Mouse (Mus musculus): ENCODE data around the gene Keap1. TPM values are rescaled to one million over a fixed set of nuclear protein-coding genes. Genes with fewer than 3 reads are reported as not detected.
A peak's percentile ranks its signal among the peaks of the same experiment; 100 is the strongest.
"Not testable (repeated sequence)": the region's sequence is repeated elsewhere in the genome, so short reads cannot be mapped to it uniquely, and the experiment has no call there.

Keap1 gene
- 10 to 100 TPM; 47.9 to 50.8 TPM for total RNA-seq (2021)

- intact Hi-C loops (cut with DNase I), result no loop called here
- DNase-seq (ENCODE audit: extremely low spot score in 1 of 2, low spot score in 2 of 2), result peak in 1 of 2 experiments; percentile 88
These were observed at the start of gene Keap1 for GRCm38 (mm10) chr9:21238733-21239464. Keap1 (minus strand) TSS chr9:21239361.

- peak in 1 of 2 experiments; percentile 32 for DNase-seq (ENCODE audit: extremely low spot score in 1 of 2, low spot score in 2 of 2)
- intact Hi-C loops (cut with DNase I), result no loop called here
These were observed 49.5 kb upstream of the Keap1 start for GRCm38 (mm10) chr9:21288404-21289336.

DNA sequence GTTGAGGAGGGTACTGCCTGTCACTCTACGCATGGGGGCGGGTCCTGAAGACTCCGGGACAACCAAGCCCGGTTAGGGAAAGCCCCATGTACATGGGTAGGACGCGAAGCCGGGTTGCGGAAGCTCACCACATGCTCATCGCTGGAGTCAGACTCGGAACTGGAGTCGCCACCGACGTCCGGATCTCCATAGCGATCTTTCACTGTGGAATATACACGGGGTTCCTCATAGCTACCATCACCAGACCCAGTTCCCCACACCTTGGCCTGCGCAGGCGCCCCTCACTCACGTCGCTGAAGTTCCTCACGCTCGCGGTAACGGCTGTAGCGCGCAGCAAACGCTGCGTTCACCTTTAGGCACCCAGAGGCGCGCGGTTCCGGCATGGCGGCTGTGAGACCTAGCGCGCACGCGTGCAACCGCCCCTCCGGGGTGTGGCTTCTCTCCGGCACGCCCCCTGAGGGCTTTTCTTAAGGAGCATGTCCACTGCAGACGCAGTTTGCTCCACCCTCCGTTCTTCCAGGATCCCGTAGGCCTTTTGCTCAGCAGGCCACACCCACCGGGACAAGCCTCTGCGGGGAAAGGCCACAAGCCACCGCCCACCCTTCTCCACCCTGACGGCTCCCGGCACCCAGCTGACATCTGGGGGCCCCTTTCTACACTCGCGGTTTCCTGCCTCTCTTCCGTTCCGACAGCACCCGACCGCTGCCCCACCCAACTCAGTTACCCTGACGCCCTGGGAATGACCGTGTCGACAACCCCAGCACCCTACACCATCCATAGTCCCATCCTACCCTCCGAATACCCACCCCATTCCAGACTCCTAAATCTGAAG is 48.6 kb upstream of the Keap1 start, which contains the start of gene Kri1:
Gene Kri1, minus strand, starts transcription at position 399 of the 832 bp plus-strand sequence.
- DNase-seq (ENCODE audit: extremely low spot score in 1 of 2, low spot score in 2 of 2), result peak; percentile 96 to 99
- intact Hi-C loops (cut with DNase I), result no loop called here

DNA sequence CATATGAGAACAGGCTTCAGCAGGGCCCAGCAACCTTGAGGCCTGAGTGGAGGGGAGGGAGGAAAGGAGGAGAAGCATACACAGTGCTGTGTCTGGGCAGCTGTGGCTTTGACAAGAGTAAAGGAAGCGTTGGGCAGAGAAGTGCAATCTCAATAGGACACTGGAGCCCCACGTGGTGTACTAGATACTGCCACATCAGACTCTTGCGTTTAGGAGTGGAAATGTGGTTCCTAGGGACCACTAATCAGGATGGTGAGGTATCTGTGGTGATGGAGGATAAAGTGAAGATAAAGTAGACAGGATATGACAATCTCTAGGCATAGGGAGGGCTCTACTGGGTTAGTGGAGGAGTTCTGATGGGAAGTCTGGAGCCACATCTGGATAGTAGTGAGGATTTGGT is 47.6 kb upstream of the Keap1 start:
- no peak for DNase-seq (ENCODE audit: extremely low spot score in 1 of 2, low spot score in 2 of 2)
- intact Hi-C loops (cut with DNase I), result no loop called here

- no peak for DNase-seq (ENCODE audit: extremely low spot score in 1 of 2, low spot score in 2 of 2)
- intact Hi-C loops (cut with DNase I), result no loop called here
These were observed 44.8 kb upstream of the Keap1 start for GRCm38 (mm10) chr9:21283994-21284393.

DNA sequence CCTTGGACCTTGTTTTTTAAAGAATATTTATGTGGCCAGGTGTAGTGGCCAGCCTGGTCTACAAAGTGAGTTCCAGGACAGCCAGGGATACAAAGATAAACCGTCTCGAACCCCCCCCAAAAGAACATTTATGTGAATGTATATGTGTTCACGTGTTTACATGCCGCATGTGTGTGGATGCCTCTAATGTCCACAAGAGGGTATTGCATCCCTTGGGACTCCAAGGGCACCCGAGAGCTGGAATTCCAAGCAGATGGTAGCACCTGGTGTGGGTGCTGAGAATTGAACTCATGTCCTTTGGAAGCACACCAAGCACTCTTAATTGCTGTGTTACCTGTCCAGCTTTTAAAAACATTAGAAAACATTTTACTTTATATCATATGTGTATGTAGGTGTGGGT is 44.4 kb upstream of the Keap1 start:
- DNase-seq (ENCODE audit: extremely low spot score in 1 of 2, low spot score in 2 of 2), result no peak
- intact Hi-C loops (cut with DNase I), result no loop called here

- no peak for DNase-seq (ENCODE audit: extremely low spot score in 1 of 2, low spot score in 2 of 2)
- intact Hi-C loops (cut with DNase I), result no loop called here
These were observed 38.6 kb upstream of the Keap1 start for GRCm38 (mm10) chr9:21277776-21278175.

- no peak for DNase-seq (ENCODE audit: extremely low spot score in 1 of 2, low spot score in 2 of 2)
- intact Hi-C loops (cut with DNase I), result no loop called here
These were observed 37.1 kb upstream of the Keap1 start for GRCm38 (mm10) chr9:21276307-21276706.

DNA sequence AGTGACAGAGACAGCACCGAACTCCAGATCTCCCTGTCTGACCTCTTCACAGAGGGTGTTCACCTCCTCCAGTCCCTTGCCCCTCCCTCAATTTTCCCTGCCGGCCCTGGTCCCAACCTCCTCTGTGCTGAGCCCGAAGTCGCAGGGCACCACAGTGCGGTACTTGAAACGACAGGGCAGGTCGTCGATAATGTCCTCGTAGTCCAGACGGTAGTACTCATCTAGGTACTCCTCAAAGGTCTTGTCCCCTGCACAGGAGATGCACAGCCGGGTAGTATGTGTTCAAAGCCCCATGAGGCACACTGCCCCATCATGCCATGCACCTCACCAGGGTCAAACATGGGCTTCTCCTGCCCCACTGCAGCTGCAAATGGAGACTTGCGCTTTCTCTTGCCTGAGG is 36.6 kb upstream of the Keap1 start:
- DNase-seq (ENCODE audit: extremely low spot score in 1 of 2, low spot score in 2 of 2), result no peak
- intact Hi-C loops (cut with DNase I), result no loop called here

DNA sequence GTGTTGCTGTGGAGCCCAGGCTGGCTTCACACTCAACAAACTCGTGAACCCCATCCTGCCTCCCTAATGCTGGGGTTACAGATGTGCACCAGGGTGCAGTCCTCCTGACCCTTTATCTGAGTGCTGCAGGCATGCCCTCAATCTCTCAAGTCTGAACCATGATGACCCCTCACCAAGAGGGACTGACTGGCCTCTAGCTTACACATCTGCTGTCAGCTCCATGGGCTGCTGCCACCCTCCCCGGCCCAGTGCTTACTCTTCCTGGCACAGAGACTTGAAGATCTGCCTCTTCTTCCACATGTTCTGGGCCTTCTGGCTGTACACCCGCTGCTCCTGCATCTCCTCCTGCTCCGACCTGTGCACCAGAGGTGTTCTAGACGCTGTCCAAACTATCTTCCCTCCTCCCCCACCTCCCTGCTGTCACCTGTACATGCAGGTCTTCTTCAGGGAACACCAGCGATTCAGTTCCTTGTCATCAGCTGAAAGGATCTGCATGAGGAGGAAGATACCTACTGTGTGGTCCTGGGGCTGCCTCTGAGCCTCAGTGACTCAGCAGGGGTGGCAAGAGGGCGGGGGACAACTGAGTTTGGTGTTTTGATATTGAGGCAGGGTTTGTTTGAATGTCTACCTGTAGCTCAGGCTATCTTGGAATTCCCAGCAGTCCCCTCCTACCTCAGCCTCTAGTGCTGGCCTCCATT is 36.0 kb upstream of the Keap1 start:
- intact Hi-C loops (cut with DNase I), result no loop called here
- no peak for DNase-seq (ENCODE audit: extremely low spot score in 1 of 2, low spot score in 2 of 2)

DNA sequence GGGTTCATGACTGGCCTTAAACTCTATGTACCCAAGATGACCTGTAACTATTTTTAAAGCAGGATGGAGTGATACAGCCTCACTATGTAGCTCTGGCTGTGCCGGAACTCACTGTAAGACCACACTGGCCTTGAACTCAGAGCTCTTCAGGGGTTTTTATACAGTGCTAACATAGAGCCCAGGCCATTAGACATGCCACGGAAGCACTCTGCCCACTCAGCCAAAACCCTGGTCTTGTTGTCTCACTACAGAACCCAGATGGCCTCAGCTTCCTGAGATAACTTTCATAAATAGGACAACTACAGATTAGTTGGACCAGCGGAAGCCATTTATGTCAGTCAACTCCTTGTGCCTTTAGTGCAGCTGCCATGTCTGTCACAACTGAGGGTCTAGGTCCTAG is 35.2 kb upstream of the Keap1 start:
- intact Hi-C loops (cut with DNase I), result no loop called here
- no peak for DNase-seq (ENCODE audit: extremely low spot score in 1 of 2, low spot score in 2 of 2)

DNA sequence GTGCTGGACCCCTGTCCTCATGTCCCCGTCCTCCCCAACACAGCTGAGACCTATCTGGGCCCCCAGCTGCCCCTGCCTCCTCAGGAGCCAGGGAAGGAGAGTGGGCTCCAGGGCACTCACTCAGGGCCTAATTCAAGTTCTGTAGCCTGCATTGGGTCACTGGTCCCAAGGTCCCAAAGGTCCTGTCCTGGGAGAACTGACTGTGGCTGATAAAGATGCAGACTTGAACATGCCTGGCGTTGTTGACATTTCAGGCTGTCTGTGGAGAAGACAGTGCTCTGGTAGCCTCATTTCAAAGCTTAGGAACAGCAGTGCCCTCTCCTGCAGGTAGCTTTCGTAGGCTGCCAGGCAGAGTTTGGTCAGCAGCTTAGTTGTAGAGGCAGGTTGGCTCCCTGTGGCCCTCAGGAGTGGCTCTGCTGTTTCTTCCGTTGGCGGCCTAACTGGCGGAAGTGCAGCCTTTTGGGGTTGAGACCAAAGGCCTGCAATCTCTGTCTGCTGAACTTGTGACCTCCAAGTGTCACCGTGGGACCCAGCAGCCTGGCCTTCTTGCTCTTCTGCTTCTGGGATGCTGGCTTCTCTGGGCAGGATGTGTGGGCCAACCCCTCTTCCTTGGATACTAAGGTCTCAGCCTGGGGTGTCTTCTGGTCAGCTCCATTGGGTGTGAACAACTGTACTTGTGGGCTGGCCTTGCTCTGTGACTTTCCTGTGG is 34.5 kb upstream of the Keap1 start:
- intact Hi-C loops (cut with DNase I), result no loop called here
- DNase-seq (ENCODE audit: extremely low spot score in 1 of 2, low spot score in 2 of 2), result no peak

GRCm38 (mm10) chr9:21273094-21273493 is 33.9 kb upstream of the Keap1 start:
- intact Hi-C loops (cut with DNase I), result no loop called here
- no peak for DNase-seq (ENCODE audit: extremely low spot score in 1 of 2, low spot score in 2 of 2)

DNA sequence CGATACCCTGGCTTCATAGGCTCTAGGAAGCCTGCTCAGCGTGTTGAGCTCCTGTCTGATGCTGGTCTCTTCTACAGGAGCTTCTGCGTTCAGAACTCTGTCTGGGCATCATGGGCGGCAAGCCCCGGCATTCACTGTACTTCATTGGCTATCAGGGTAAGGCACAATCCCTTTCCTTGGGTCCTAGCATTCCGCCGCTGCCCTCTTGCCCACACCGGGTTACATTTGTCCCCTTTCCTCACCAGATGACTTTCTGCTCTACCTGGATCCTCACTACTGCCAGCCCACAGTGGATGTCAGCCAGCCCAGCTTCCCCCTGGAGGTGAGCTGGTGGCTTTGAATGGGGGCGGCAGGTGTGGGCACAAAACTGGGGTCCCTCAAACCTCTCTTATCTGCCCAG is 33.2 kb upstream of the Keap1 start:
- intact Hi-C loops (cut with DNase I), result no loop called here
- DNase-seq (ENCODE audit: extremely low spot score in 1 of 2, low spot score in 2 of 2), result no peak

DNA sequence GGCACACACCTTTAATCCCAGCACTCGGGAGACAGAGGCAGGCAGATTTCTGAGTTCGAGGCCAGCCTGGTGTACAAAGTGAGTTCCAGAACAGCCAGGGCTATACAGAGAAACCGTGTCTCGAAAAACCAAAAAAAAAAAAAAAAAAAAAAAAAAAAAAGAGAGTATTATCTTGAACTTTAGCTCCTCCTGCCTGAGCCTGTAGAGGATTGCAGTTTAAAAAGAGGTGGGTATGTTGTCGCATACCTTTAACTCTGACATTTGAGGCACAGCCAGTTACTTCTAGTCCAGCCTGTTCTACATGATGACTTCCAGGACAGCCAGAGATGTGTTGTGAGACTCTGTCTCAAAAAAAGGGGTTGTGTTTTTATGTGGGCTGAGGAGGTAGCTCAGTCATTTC is 30.4 kb upstream of the Keap1 start:
- not testable (repeated sequence) for DNase-seq (ENCODE audit: extremely low spot score in 1 of 2, low spot score in 2 of 2)

GRCm38 (mm10) chr9:21268305-21268704 is 29.1 kb upstream of the Keap1 start:
- intact Hi-C loops (cut with DNase I), result no loop called here
- DNase-seq (ENCODE audit: extremely low spot score in 1 of 2, low spot score in 2 of 2), result no peak

More for the DNA sequence above, 30.4 kb upstream of the Keap1 start:
- intact Hi-C loops (cut with DNase I), result not testable (repeated sequence)

DNA sequence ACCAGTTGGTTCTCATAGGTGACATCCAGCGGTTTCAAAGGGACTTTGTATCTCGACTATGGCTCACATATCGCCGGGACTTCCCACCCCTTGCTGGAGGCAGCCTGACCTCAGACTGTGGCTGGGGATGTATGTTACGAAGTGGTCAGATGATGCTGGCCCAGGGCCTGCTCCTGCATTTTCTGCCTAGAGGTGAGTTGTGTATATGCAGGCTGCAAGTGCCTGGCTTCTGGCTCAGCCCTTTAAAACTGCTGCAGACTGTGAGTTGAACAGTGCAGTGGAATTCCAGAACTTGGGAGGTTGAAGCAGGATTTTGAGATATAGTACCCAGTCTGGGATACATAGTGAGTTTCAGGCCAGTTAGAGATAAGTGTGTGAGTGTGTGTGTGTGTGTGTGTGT is 27.7 kb upstream of the Keap1 start:
- DNase-seq (ENCODE audit: extremely low spot score in 1 of 2, low spot score in 2 of 2), result no peak
- intact Hi-C loops (cut with DNase I), result no loop called here

DNA sequence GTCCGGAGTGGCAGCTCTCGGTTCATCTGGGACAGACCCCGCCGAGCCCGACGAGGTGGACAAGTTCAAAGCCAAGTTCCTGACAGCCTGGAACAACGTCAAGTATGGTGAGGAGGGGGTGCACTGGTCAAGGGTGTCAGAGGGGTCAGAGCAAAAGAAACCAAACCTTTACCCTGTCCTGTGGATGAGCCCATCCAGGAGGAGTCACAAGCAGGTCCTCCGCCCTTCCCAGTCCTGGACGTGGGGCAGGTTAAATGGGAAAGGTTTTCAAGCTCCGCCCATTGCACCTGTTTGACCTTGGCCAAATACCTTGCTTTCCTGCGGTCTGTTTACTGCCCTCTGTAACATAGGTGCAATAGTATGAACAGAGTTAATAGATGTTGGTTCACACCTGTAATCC is 26.4 kb upstream of the Keap1 start:
- DNase-seq (ENCODE audit: extremely low spot score in 1 of 2, low spot score in 2 of 2), result peak in 1 of 2 experiments; percentile 51
- intact Hi-C loops (cut with DNase I), result no loop called here

Data from left cerebral cortex, postnatal 10 days (tissue).